Mouse (Mus musculus) embryonic fibroblast, embryonic 13.5 days (primary cell): Measurements from ENCODE around the gene Cebpa. TPM values are rescaled to one million over a fixed set of nuclear protein-coding genes. Genes with fewer than 3 reads are reported as not detected.

ENCODE experiments used
- H3K27ac ChIP-seq: 2 replicates; pipeline ENCODE4 v1.5.1; 2012; ENCODE audit warnings: low read length, control low read depth, inconsistent platforms; ENCODE audit not compliant: insufficient read depth
- H3K4me1 ChIP-seq: 2 replicates; pipeline ENCODE4 v1.6.1; 2011; ENCODE audit warnings: low read length; ENCODE audit not compliant: control insufficient read depth, insufficient read depth
- H3K4me3 ChIP-seq: 2 replicates; pipeline ENCODE4 v1.5.1; 2011; ENCODE audit warnings: mild to moderate bottlenecking, control low read depth, low read length; ENCODE audit not compliant: insufficient read depth
- CTCF ChIP-seq: IDR thresholded peaks from 2 replicates; pipeline ENCODE4 v1.5.1; 2011; ENCODE audit warnings: mild to moderate bottlenecking, control low read depth, low read length, moderate library complexity, borderline replicate concordance; ENCODE audit not compliant: insufficient read depth
- POLR2A ChIP-seq: IDR thresholded peaks from 2 replicates; pipeline ENCODE4 v1.6.1; 2011; ENCODE audit warnings: low read depth, mild to moderate bottlenecking, control low read depth, low read length, moderate library complexity
- polyA plus RNA-seq: library from polyadenylated mRNA; stranded (reverse); fragments of >200 nt; gene quantifications from 2 replicates; pipeline ENCODE4 v1.2.4, GENCODE M21; 2011; ENCODE audit warnings: low read depth; ENCODE audit not compliant: missing spikeins, insufficient read length

Cebpa gene
- polyA plus RNA-seq: 1.8 and 5.1 TPM in 2 replicates

GRCm38 (mm10) chr7:35118841-35119413, at the start of gene Cebpa:
TSS of gene Cebpa (plus strand) at chr7:35119293.
- H3K4me1 ChIP-seq: no peaks in the 10 kb centered on the region; the same call in 1 of the 2 replicates
- TF ChIP-seq POLR2A (peak; percentile 91), CTCF (peak; percentile 72)
- peak within 1 kb of the TSS; percentile 66 for H3K4me3 ChIP-seq
- H3K27ac ChIP-seq: peak within 1 kb of the TSS; percentile 74

GRCm38 (mm10) chr7:35076645-35077044, 42.4 kb upstream of the Cebpa start:
- H3K4me3 ChIP-seq: no peak overlapping the region
- no peaks in the 10 kb centered on the region for H3K4me1 ChIP-seq
- TF ChIP-seq CTCF: no peak
- no peak overlapping the region for H3K27ac ChIP-seq

- TF ChIP-seq CTCF (no peak), POLR2A (no peak)
- Histone ChIP-seq H3K4me1 (no peaks in the 10 kb centered on the region), H3K4me3 (no peak overlapping the region), H3K27ac (no peak overlapping the region)
Observed at GRCm38 (mm10) chr7:35080843-35081338, 38.2 kb upstream of the Cebpa start.

GRCm38 (mm10) chr7:35081406-35082104, 37.5 kb upstream of the Cebpa start:
- TF ChIP-seq POLR2A (no peak), CTCF (no peak)
- Histone ChIP-seq H3K4me3 (no peak overlapping the region), H3K4me1 (no peaks in the 10 kb centered on the region), H3K27ac (no peak overlapping the region)

GRCm38 (mm10) chr7:35084565-35085360, 34.3 kb upstream of the Cebpa start:
- TF ChIP-seq CTCF: no peak
- TF ChIP-seq POLR2A: no peak
- H3K4me3 ChIP-seq: no peak overlapping the region
- no peak overlapping the region for H3K27ac ChIP-seq
- no peaks in the 10 kb centered on the region for H3K4me1 ChIP-seq

GRCm38 (mm10) chr7:35086271-35086861, 32.7 kb upstream of the Cebpa start:
- Histone ChIP-seq H3K4me3 (peak overlapping the region; percentile 3), H3K27ac (no peak overlapping the region), H3K4me1 (no peaks in the 10 kb centered on the region)
- no peak for TF ChIP-seq CTCF
- TF ChIP-seq POLR2A: no peak

GRCm38 (mm10) chr7:35090550-35090949, 28.5 kb upstream of the Cebpa start:
- H3K4me1 ChIP-seq: no peaks in the 10 kb centered on the region
- no peak for TF ChIP-seq POLR2A
- TF ChIP-seq CTCF: no peak
- H3K27ac ChIP-seq: no peak overlapping the region
- no peak overlapping the region for H3K4me3 ChIP-seq

GRCm38 (mm10) chr7:35094975-35095678, 24.0 kb upstream of the Cebpa start:
- H3K4me1 ChIP-seq: no peaks in the 10 kb centered on the region
- H3K27ac ChIP-seq: no peak overlapping the region
- no peak overlapping the region for H3K4me3 ChIP-seq
- TF ChIP-seq POLR2A (no peak), CTCF (no peak)

GRCm38 (mm10) chr7:35098777-35099176, 20.3 kb upstream of the Cebpa start:
- Histone ChIP-seq H3K27ac (no peak overlapping the region), H3K4me3 (no peak overlapping the region), H3K4me1 (no peaks in the 10 kb centered on the region)
- TF ChIP-seq CTCF (no peak), POLR2A (no peak)
